Mouse (Mus musculus) embryonic facial prominence, embryonic 14.5 days (tissue): ENCODE measurements around the gene Tmem11. TPM values are rescaled to one million over a fixed set of nuclear protein-coding genes. Genes with fewer than 3 reads are reported as not detected.

Experiments used
- ATAC-seq: fragments of 200-750 bp; cut with Nextera tagmentation; 2 replicates; pipeline ENCODE4 v1.8.0; 2017; ENCODE audit warnings: low read depth, moderate number of reproducible peaks, moderate TSS enrichment
- DNase-seq: peaks from one replicate; pipeline ENCODE4 v3.0.0-alpha.2; 2015; ENCODE audit warnings: low spot score
- H3K27ac ChIP-seq: fragments of 300-500 bp; sonication (generic); replicated peaks from 2 replicates; pipeline ENCODE4 v1.5.1; 2014; ENCODE audit warnings: low read depth, mild to moderate bottlenecking, low read length, moderate library complexity
- H3K27me3 ChIP-seq: fragments of 300-500 bp; sonication (generic); replicated peaks from 2 replicates; pipeline ENCODE4 v1.6.1; 2014; ENCODE audit warnings: low read length; ENCODE audit not compliant: control insufficient read depth, insufficient read depth
- H3K36me3 ChIP-seq: fragments of 300-500 bp; sonication (generic); 2 replicates; pipeline ENCODE4 v1.6.1; 2014; ENCODE audit warnings: low read length, mixed read lengths; ENCODE audit not compliant: control insufficient read depth, insufficient read depth
- H3K4me1 ChIP-seq: fragments of 300-500 bp; sonication (generic); 2 replicates; pipeline ENCODE4 v1.6.1; 2014; ENCODE audit warnings: antibody characterized with exemption, low read length; ENCODE audit not compliant: control insufficient read depth, insufficient read depth
- H3K4me2 ChIP-seq: fragments of 300-500 bp; sonication (generic); 2 replicates; pipeline ENCODE4 v1.6.1; 2014; ENCODE audit warnings: low read depth, mild to moderate bottlenecking, low read length, moderate library complexity, mixed read lengths
- H3K4me3 ChIP-seq: fragments of 300-500 bp; sonication (generic); 2 replicates; pipeline ENCODE4 v1.5.1; 2014; ENCODE audit warnings: low read depth, mild to moderate bottlenecking, low read length
- H3K9ac ChIP-seq: fragments of 300-500 bp; sonication (generic); 2 replicates; pipeline ENCODE4 v1.6.1; 2014; ENCODE audit warnings: low read depth, mild to moderate bottlenecking, low read length, moderate library complexity, mixed read lengths
- H3K9me3 ChIP-seq: fragments of 300-500 bp; sonication (generic); 2 replicates; pipeline ENCODE4 v1.6.1; 2016; ENCODE audit warnings: low read length; ENCODE audit not compliant: control insufficient read depth
- WGBS: fragments of 180-500 bp; shearing (Covaris S2); extraction: QIAGEN DNeasy Blood & Tissue Kit; methylation state at CpG from one replicate; pipeline ENCODE4 v1.1.7; 2014; 5-methylcytosine and 5-hydroxymethylcytosine counted together
- polyA plus RNA-seq: library from polyadenylated mRNA; unstranded; fragments of >200 nt; fragmentation: Nextera tagmentation; extraction: Ambion mirVana; gene quantifications from 2 replicates; pipeline ENCODE4 v1.2.1, GENCODE M21; 2014

Tmem11 gene
- 61.6 and 61.7 TPM in 2 replicates for polyA plus RNA-seq

DNA sequence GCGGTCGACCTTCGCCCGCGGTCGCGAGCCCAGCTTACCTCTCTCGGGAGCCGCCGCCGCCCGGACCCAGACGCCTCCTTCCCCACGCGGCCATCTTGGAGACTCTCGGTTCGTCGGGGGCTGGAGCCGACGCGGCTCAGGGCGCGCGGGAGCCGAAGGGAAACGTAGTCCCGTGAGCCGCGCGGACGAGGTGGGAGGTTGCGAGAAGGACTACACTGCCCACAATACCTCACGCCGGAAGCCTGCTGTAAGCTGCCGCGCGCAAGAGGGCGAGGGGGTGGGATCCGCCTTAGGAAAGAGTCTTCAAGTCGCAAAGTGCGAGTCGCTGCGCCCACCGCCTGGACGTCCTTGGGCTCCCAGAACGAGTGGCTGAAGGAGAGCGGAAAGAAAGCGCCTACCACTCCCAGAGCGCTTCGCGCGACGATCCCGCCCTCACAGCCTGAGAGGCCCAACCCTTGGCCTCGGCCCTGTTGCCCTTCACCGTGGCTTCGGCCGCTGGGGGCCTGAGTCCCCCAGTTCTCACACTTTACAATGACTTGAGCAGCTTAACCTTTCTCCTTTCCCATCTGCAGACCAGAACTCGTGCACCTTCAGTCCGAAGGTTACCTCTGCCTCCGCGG is at the start of gene Tmem11:
Gene Tmem11 (minus strand): TSS at position 598 of the 620 bp plus-strand sequence.
- peak within 1 kb of the TSS; percentile 91 for H3K4me3 ChIP-seq
- H3K4me1 ChIP-seq, result peaks cover 20% of the 10 kb centered on the region
- ATAC-seq (peak; percentile 99), DNase-seq (peak; percentile 99)
- peak within 1 kb of the TSS; percentile 85 for H3K4me2 ChIP-seq
- H3K36me3 ChIP-seq, result peaks cover 5% of the 10 kb centered on the region; the same call in 1 of the 2 replicates
- H3K27ac ChIP-seq, result peak within 1 kb of the TSS; percentile 96
- H3K27me3 ChIP-seq, result no peaks in the 10 kb centered on the region
- H3K9me3 ChIP-seq, result no peaks in the 10 kb centered on the region
- under 1% methylated on average over 28 of the region's 62 CpGs for WGBS
- H3K9ac ChIP-seq, result peak within 1 kb of the TSS; percentile 95

- H3K27ac ChIP-seq, result no peak overlapping the region
- ATAC-seq (peak; percentile 82), DNase-seq (peak; percentile 93)
- WGBS, result 0% methylated on average over 9 of the region's 9 CpGs
- no peaks in the 10 kb centered on the region for H3K9me3 ChIP-seq
- no peaks in the 10 kb centered on the region for H3K27me3 ChIP-seq
- H3K4me2 ChIP-seq, result peak overlapping the region; percentile 25
- peaks cover 9% of the 10 kb centered on the region; the same call in 1 of the 2 replicates for H3K4me1 ChIP-seq
- H3K4me3 ChIP-seq, result no peak overlapping the region
- no peaks in the 10 kb centered on the region for H3K36me3 ChIP-seq
- H3K9ac ChIP-seq, result no peak overlapping the region
Observed at GRCm38 (mm10) chr11:60927264-60927663, 48.2 kb upstream of the Tmem11 start.

DNA sequence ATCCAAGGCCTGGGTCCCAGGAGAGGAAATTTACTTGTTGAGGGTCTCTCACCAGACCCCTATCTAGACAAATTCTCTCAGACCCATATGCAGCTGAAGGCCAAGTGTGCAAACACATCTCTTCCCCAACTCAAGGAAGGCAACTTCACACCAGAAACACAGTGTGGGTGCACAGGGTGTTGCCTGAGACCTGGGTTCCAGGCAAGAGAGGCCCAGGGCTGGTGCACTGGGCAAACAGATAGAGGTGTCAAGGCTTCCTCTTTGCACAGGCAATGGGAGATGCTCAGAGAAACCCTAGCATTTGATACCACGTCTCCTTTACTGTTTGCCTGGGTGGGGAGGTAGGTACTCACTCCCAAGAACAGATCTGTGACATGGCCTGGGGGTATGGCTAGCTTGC is 45.9 kb upstream of the Tmem11 start:
- Histone ChIP-seq H3K36me3 (no peaks in the 10 kb centered on the region), H3K9me3 (no peaks in the 10 kb centered on the region), H3K4me2 (no peak overlapping the region), H3K4me1 (peaks cover 4% of the 10 kb centered on the region; the same call in 1 of the 2 replicates), H3K27me3 (no peaks in the 10 kb centered on the region), H3K27ac (no peak overlapping the region), H3K9ac (no peak overlapping the region), H3K4me3 (no peak overlapping the region)
- ATAC-seq (no peak), DNase-seq (no peak)
- WGBS, result 79% methylated on average over 1 of the region's 1 CpGs

DNA sequence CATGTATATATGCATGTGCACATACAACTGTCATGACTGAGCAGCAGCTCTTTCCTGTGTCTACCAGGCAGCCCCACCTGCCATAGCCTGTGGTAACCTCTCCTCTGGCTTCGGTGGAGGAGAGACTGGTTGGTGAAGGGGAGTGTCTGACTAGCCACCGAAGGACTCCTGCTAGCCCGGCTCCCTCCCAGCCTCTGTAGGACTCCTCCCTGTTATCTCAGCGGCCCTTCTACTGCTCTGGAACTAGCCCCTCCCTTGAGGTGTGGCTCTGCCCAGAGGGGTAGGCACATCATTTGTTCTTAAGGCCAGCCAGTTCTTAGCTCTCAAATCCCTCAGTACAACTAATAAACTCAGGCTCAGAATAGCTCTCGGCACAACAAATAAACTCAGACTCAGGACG is 45.4 kb upstream of the Tmem11 start:
- H3K4me1 ChIP-seq, result peaks cover 4% of the 10 kb centered on the region; the same call in 1 of the 2 replicates
- 41% methylated on average over 5 of the region's 6 CpGs for WGBS
- DNase-seq (no peak), ATAC-seq (no peak)
- no peaks in the 10 kb centered on the region for H3K9me3 ChIP-seq
- no peak overlapping the region for H3K27ac ChIP-seq
- H3K4me2 ChIP-seq, result no peak overlapping the region
- no peaks in the 10 kb centered on the region for H3K36me3 ChIP-seq
- no peak overlapping the region for H3K9ac ChIP-seq
- no peak overlapping the region for H3K4me3 ChIP-seq
- H3K27me3 ChIP-seq, result no peaks in the 10 kb centered on the region

DNA sequence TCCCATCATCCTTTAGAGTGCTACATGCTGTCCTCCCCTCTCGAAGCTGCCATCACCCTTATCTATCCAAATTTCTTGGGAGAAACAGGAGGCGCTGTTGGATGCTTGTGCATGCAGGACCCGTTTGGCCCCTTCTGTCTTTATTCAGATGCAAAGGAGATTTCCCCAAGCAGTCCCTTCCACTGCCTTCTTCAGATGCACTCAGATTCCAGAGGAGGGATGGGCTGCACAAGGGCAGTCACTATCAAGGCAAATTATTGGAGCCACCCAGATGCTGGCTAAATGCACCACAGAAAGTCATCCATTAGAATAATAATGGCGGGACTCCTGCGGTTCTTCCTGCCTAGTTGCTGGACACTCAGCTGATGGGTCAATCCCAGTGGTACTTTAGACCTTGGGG is 43.9 kb upstream of the Tmem11 start:
- Histone ChIP-seq H3K9me3 (no peaks in the 10 kb centered on the region), H3K4me1 (peaks cover 4% of the 10 kb centered on the region; the same call in 1 of the 2 replicates), H3K9ac (no peak overlapping the region), H3K4me3 (no peak overlapping the region), H3K36me3 (no peaks in the 10 kb centered on the region), H3K4me2 (no peak overlapping the region), H3K27ac (no peak overlapping the region), H3K27me3 (no peaks in the 10 kb centered on the region)
- 73% methylated on average over 5 of the region's 5 CpGs for WGBS
- ATAC-seq (no peak), DNase-seq (no peak)

- H3K4me3 ChIP-seq, result no peak overlapping the region
- no peak overlapping the region for H3K9ac ChIP-seq
- peaks cover 4% of the 10 kb centered on the region; the same call in 1 of the 2 replicates for H3K4me1 ChIP-seq
- no peaks in the 10 kb centered on the region for H3K36me3 ChIP-seq
- no peaks in the 10 kb centered on the region for H3K27me3 ChIP-seq
- ATAC-seq (no peak), DNase-seq (no peak)
- no peaks in the 10 kb centered on the region for H3K9me3 ChIP-seq
- H3K27ac ChIP-seq, result no peak overlapping the region
- H3K4me2 ChIP-seq, result no peak overlapping the region
- WGBS, result 73% methylated on average over 1 of the region's 1 CpGs
Observed at GRCm38 (mm10) chr11:60922195-60922594, 43.1 kb upstream of the Tmem11 start.

DNA sequence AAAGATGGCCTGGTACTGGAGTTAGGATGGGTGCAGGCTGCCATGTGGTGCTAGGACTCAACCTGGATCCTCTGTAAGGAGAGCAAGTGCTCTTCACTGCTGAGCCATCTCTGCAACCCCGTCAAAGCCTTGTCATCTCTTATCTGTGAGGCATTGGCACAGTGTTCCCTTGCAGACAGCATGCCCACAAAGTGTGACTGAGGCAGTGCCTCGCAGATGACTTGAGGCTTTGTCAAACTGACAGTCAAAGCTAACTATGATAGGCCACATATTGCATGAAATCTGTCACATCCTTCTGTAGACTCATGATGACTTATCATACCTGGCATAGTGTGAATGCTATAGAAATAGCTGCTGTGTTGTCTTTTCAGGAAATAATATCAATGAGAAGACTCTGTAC is 40.9 kb upstream of the Tmem11 start:
- ATAC-seq, result no peak
- Histone ChIP-seq H3K9me3 (no peaks in the 10 kb centered on the region), H3K27me3 (no peaks in the 10 kb centered on the region), H3K4me1 (no peaks in the 10 kb centered on the region), H3K4me3 (no peak overlapping the region), H3K4me2 (no peak overlapping the region), H3K27ac (no peak overlapping the region), H3K9ac (no peak overlapping the region), H3K36me3 (no peaks in the 10 kb centered on the region)
- WGBS, result 93% methylated on average over 2 of the region's 2 CpGs
- no peak for DNase-seq

DNA sequence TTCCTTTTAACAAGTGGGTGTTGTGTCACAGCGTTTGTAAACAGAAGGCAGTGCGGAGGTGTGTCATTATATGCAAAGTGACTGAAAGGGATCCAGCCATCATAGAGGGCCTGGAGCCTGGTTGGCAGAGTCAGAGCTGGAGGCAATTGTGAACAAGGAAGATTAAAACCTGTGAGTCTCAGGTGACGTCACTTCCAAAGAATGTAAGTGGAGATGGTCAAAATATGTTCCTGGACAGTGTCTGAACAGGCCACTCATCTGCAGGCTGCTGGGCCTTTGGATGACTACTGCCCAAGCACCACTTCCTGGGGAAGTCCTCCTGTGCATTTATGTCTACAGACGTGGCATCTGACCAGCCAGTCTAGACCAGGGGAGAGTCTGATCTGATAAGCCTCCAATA is 36.1 kb upstream of the Tmem11 start:
- H3K9me3 ChIP-seq, result no peaks in the 10 kb centered on the region
- 67% methylated on average over 4 of the region's 4 CpGs for WGBS
- H3K27ac ChIP-seq, result no peak overlapping the region
- H3K4me3 ChIP-seq, result no peak overlapping the region
- ATAC-seq, result no peak
- H3K36me3 ChIP-seq, result no peaks in the 10 kb centered on the region
- no peak overlapping the region for H3K9ac ChIP-seq
- H3K4me2 ChIP-seq, result no peak overlapping the region
- H3K4me1 ChIP-seq, result peaks cover 18% of the 10 kb centered on the region
- no peak for DNase-seq
- no peaks in the 10 kb centered on the region for H3K27me3 ChIP-seq

GRCm38 (mm10) chr11:60914491-60914890 is 35.4 kb upstream of the Tmem11 start, which contains the start of gene Natd1:
TSS of gene Natd1 (minus strand) at chr11:60914750.
- H3K4me2 ChIP-seq, result peak within 1 kb of the TSS; percentile 92
- DNase-seq (no peak), ATAC-seq (no peak)
- H3K36me3 ChIP-seq, result no peaks in the 10 kb centered on the region
- peak within 1 kb of the TSS; percentile 79 for H3K9ac ChIP-seq
- H3K27ac ChIP-seq, result peak within 1 kb of the TSS; percentile 76; the same call in 1 of the 2 replicates
- peak within 1 kb of the TSS; percentile 69 for H3K4me3 ChIP-seq
- no peaks in the 10 kb centered on the region for H3K27me3 ChIP-seq
- peaks cover 18% of the 10 kb centered on the region for H3K4me1 ChIP-seq
- 26% methylated on average over 7 of the region's 7 CpGs for WGBS
- no peaks in the 10 kb centered on the region for H3K9me3 ChIP-seq
